Mouse (Mus musculus) CH12.LX (cell line): Measurements from ENCODE around the gene Snx11. TPM values are rescaled to one million over a fixed set of nuclear protein-coding genes. Genes with fewer than 3 reads are reported as not detected.

ENCODE experiments used
- DNase-seq: peaks from one replicate; pipeline ENCODE4 v3.0.0-alpha.2; 2013; ENCODE audit errors: extremely low read depth
- H3K27ac ChIP-seq: 2 replicates; pipeline ENCODE4 v1.5.1; 2012; ENCODE audit warnings: low read depth, mild to moderate bottlenecking, control low read depth, moderate library complexity; ENCODE audit not compliant: insufficient read depth
- H3K27me3 ChIP-seq: replicated peaks from 2 replicates; pipeline ENCODE3; 2012; ENCODE audit warnings: inconsistent platforms
- H3K36me3 ChIP-seq, 2 experiments: replicated peaks in 1 of 2; 2 replicates each; pipeline versions ENCODE3 to v1.6.1; 2012; ENCODE audit warnings: inconsistent platforms in 1 of 2, low read length in 1 of 2, mild to moderate bottlenecking in 1 of 2, mixed read lengths in 1 of 2, moderate library complexity in 1 of 2; ENCODE audit not compliant: control insufficient read depth in 1 of 2, insufficient read depth in 1 of 2
- H3K4me1 ChIP-seq, 2 experiments: 2 replicates each; pipeline ENCODE4 v1.6.1; 2012; ENCODE audit warnings: inconsistent platforms in 1 of 2, moderate library complexity in 1 of 2; ENCODE audit not compliant: insufficient read depth in 2 of 2, control insufficient read depth in 1 of 2
- H3K4me2 ChIP-seq: 2 replicates; pipeline ENCODE4 v1.6.1; 2012; ENCODE audit warnings: low read depth, mild to moderate bottlenecking, control low read depth; ENCODE audit not compliant: poor library complexity, insufficient read depth, severe bottlenecking
- H3K4me3 ChIP-seq, 3 experiments: fragments of 150-350 bp in 1 of 3; sonication (generic) in 1 of 3; replicated peaks in 1 of 3; 2 replicates each; pipeline versions ENCODE3 to v1.5.1; 2011 to 2012; ENCODE audit warnings: low read depth in 2 of 3, low read length in 2 of 3, mild to moderate bottlenecking in 2 of 3, moderate library complexity in 2 of 3, control low read depth in 1 of 3, improper control_type of control experiment in 1 of 3, inconsistent platforms in 1 of 3, mixed read lengths in 1 of 3; ENCODE audit not compliant: poor library complexity in 1 of 3
- H3K79me2 ChIP-seq: replicated peaks from 2 replicates; pipeline ENCODE4 v1.6.1; 2012; ENCODE audit warnings: mild to moderate bottlenecking, moderate library complexity; ENCODE audit not compliant: control insufficient read depth, poor library complexity, insufficient read depth, severe bottlenecking; ENCODE audit errors: extremely low read depth
- H3K9ac ChIP-seq: 2 replicates; pipeline ENCODE4 v1.6.1; 2012; ENCODE audit warnings: low read depth, mild to moderate bottlenecking, control low read depth, moderate library complexity; ENCODE audit not compliant: insufficient read depth
- H3K9me3 ChIP-seq: replicated peaks from 2 replicates; pipeline ENCODE3; 2012; ENCODE audit warnings: low read length, inconsistent platforms, mixed read lengths
- BHLHE40 ChIP-seq: IDR thresholded peaks from 2 replicates; pipeline ENCODE4 v1.6.1; 2011; ENCODE audit warnings: mild to moderate bottlenecking, low read depth, low read length, improper control_type of control experiment
- CHD2 ChIP-seq: IDR thresholded peaks from 2 replicates; pipeline ENCODE4 v1.6.1; 2011; ENCODE audit warnings: low read length, improper control_type of control experiment
- CTCF ChIP-seq, 2 experiments: IDR thresholded peaks in 1 of 2; conservative IDR thresholded peaks in 1 of 2; 2 replicates each; pipeline ENCODE4 v1.5.1; 2011 to 2012; ENCODE audit warnings: low read depth in 2 of 2, low read length in 2 of 2, improper control_type of control experiment in 1 of 2, inconsistent platforms in 1 of 2, mild to moderate bottlenecking in 1 of 2, moderate library complexity in 1 of 2
- E2F4 ChIP-seq: IDR thresholded peaks from 2 replicates; pipeline ENCODE4 v1.6.1; 2011; ENCODE audit warnings: low read depth, low read length, improper control_type of control experiment; ENCODE audit not compliant: insufficient replicate concordance
- ETS1 ChIP-seq: conservative IDR thresholded peaks from 2 replicates; pipeline ENCODE4 v1.6.1; 2012; ENCODE audit warnings: low read depth, mild to moderate bottlenecking, inconsistent platforms, low read length, improper control_type of control experiment, moderate library complexity
- GABPA ChIP-seq: IDR thresholded peaks from 2 replicates; pipeline ENCODE4 v1.6.1; 2012; ENCODE audit warnings: low read depth, low read length, improper control_type of control experiment, inconsistent platforms; ENCODE audit not compliant: insufficient replicate concordance
- HCFC1 ChIP-seq: IDR thresholded peaks from 2 replicates; pipeline ENCODE4 v1.6.1; 2012; ENCODE audit warnings: low read depth, mild to moderate bottlenecking, inconsistent platforms, low read length, improper control_type of control experiment
- IRF4 ChIP-seq: IDR thresholded peaks from 2 replicates; pipeline ENCODE4 v1.6.1; 2014; ENCODE audit warnings: low read depth, mild to moderate bottlenecking, inconsistent platforms, low read length, improper control_type of control experiment
- JUN ChIP-seq: IDR thresholded peaks from 2 replicates; pipeline ENCODE4 v1.6.1; 2011; ENCODE audit warnings: low read depth, mild to moderate bottlenecking, low read length, improper control_type of control experiment, moderate library complexity; ENCODE audit not compliant: insufficient read depth
- JUND ChIP-seq: conservative IDR thresholded peaks from 2 replicates; pipeline ENCODE4 v1.6.1; 2011; ENCODE audit warnings: low read depth, low read length, improper control_type of control experiment
- KAT2A ChIP-seq: IDR thresholded peaks from 2 replicates; pipeline ENCODE4 v1.6.1; 2012; ENCODE audit warnings: low read length, improper control_type of control experiment, inconsistent platforms; ENCODE audit not compliant: insufficient replicate concordance
- MAFK ChIP-seq: IDR thresholded peaks from 2 replicates; pipeline ENCODE4 v1.6.1; 2011; ENCODE audit warnings: low read length, improper control_type of control experiment; ENCODE audit not compliant: insufficient replicate concordance
- MAX ChIP-seq: IDR thresholded peaks from 2 replicates; pipeline ENCODE4 v1.6.1; 2011; ENCODE audit warnings: low read length, improper control_type of control experiment
- MAZ ChIP-seq: IDR thresholded peaks from 2 replicates; pipeline ENCODE4 v1.6.1; 2012; ENCODE audit warnings: low read depth, mild to moderate bottlenecking, inconsistent platforms, low read length, improper control_type of control experiment, moderate library complexity
- MEF2A ChIP-seq: IDR thresholded peaks from 2 replicates; pipeline ENCODE4 v1.6.1; 2014; ENCODE audit warnings: low read depth, mild to moderate bottlenecking, inconsistent platforms, low read length, improper control_type of control experiment, borderline replicate concordance
- MXI1 ChIP-seq: IDR thresholded peaks from 2 replicates; pipeline ENCODE4 v1.6.1; 2011; ENCODE audit warnings: mild to moderate bottlenecking, low read depth, low read length, improper control_type of control experiment
- MYC ChIP-seq: IDR thresholded peaks from 2 replicates; pipeline ENCODE4 v1.6.1; 2011; ENCODE audit warnings: low read depth, mild to moderate bottlenecking, improper control_type of control experiment, low read length
- NELFE ChIP-seq: IDR thresholded peaks from 2 replicates; pipeline ENCODE4 v1.6.1; 2011; ENCODE audit warnings: low read depth, low read length, improper control_type of control experiment
- NRF1 ChIP-seq: IDR thresholded peaks from 2 replicates; pipeline ENCODE4 v1.6.1; 2014; ENCODE audit warnings: low read depth, mild to moderate bottlenecking, inconsistent platforms, low read length, improper control_type of control experiment, moderate library complexity
- PAX5 ChIP-seq: IDR thresholded peaks from 2 replicates; pipeline ENCODE4 v1.6.1; 2012; ENCODE audit warnings: low read length, inconsistent platforms, mixed read lengths
- POLR2A ChIP-seq: IDR thresholded peaks from 2 replicates; pipeline ENCODE4 v1.6.1; 2011; ENCODE audit warnings: low read depth, mild to moderate bottlenecking, improper control_type of control experiment, low read length
- SIN3A ChIP-seq: IDR thresholded peaks from 2 replicates; pipeline ENCODE4 v1.6.1; 2012; ENCODE audit warnings: low read length, improper control_type of control experiment, inconsistent platforms
- SMC3 ChIP-seq: IDR thresholded peaks from 2 replicates; pipeline ENCODE4 v1.6.1; 2011; ENCODE audit warnings: low read depth, low read length, improper control_type of control experiment
- TBP ChIP-seq: conservative IDR thresholded peaks from 2 replicates; pipeline ENCODE4 v1.6.1; 2011; ENCODE audit warnings: low read depth, low read length, improper control_type of control experiment
- TCF12 ChIP-seq: IDR thresholded peaks from 2 replicates; pipeline ENCODE4 v1.6.1; 2014; ENCODE audit warnings: low read depth, mild to moderate bottlenecking, inconsistent platforms, low read length, improper control_type of control experiment
- UBTF ChIP-seq: IDR thresholded peaks from 2 replicates; pipeline ENCODE4 v1.6.1; 2012; ENCODE audit warnings: low read depth, mild to moderate bottlenecking, inconsistent platforms, low read length, improper control_type of control experiment, moderate library complexity
- USF1 ChIP-seq: IDR thresholded peaks from 2 replicates; pipeline ENCODE4 v1.6.1; 2014; ENCODE audit warnings: low read depth, mild to moderate bottlenecking, inconsistent platforms, low read length, improper control_type of control experiment
- USF2 ChIP-seq: conservative IDR thresholded peaks from 2 replicates; pipeline ENCODE4 v1.6.1; 2011; ENCODE audit warnings: low read depth, low read length, improper control_type of control experiment
- ZC3H11A ChIP-seq: IDR thresholded peaks from 2 replicates; pipeline ENCODE4 v1.6.1; 2012; ENCODE audit warnings: low read depth, mild to moderate bottlenecking, inconsistent platforms, low read length, improper control_type of control experiment
- ZKSCAN1 ChIP-seq: IDR thresholded peaks from 2 replicates; pipeline ENCODE4 v1.6.1; 2012; ENCODE audit warnings: low read depth, inconsistent platforms, low read length, improper control_type of control experiment, borderline replicate concordance
- ZMIZ1 ChIP-seq: IDR thresholded peaks from 2 replicates; pipeline ENCODE4 v1.6.1; 2012; ENCODE audit warnings: low read depth, mild to moderate bottlenecking, inconsistent platforms, low read length, improper control_type of control experiment
- ZNF384 ChIP-seq: IDR thresholded peaks from 2 replicates; pipeline ENCODE4 v1.6.1; 2012; ENCODE audit warnings: low read depth, low read length, improper control_type of control experiment, inconsistent platforms
- dilution Hi-C: fragments of 300-500 bp; cut with MboI; formaldehyde crosslinking; loops from 2 replicates; pipeline ENCODE4 v1.14.3; 2020; ENCODE audit warnings: low sequenced_read_pairs; ENCODE audit not compliant: extremely low pct_unique_long_range_greater_than_20kb, extremely low pct_ligation_motif_present
- in situ Hi-C: fragments of 300-500 bp; cut with MboI; formaldehyde crosslinking; loops from 3 replicates; pipeline ENCODE4 v1.14.3; 2019; ENCODE audit warnings: low sequenced_read_pairs, low pct_ligation_motif_present, low pct_unique_long_range_greater_than_20kb, mixed read lengths
- polyA plus RNA-seq: library from polyadenylated mRNA; unstranded; fragments of >175 nt; gene quantifications from 2 replicates; pipeline ENCODE4 v1.2.1, GENCODE M21; 2012; ENCODE audit warnings: low read depth; ENCODE audit not compliant: insufficient read length
- total RNA-seq, 2 experiments: library from RNA; depleted of rRNA; stranded (reverse); fragments of 300-350 nt in 1 of 2; fragments of >200 nt in 1 of 2; gene quantifications; 2 replicates each; pipeline ENCODE4 v1.2.3; 2012 to 2014

Snx11 gene
- total and polyA plus RNA-seq, 3 experiments, result 153 to 244 (median 217) TPM

DNA sequence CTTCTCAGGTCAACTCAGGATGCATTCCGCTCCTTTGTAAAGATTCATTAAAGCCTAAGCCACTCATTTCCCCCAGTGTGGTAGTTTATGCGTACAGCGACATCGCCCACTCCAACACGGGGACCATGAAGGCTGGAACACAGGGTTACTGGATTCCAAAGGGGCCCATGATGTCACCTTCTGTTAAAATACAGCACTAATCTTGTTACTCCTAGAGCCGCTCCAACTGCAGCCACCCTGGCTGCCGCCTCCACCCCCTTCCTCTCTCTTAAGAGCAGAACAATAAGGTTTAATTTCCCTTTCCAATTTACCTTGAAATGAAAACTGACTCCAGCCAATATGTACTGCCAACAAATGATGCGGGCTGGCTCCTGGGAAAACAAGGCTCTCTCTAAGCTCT is 2.3 kb downstream of the Snx11 start:
- Histone ChIP-seq H3K27ac (peak overlapping the region; percentile 83), H3K9ac (peak overlapping the region; percentile 87), H3K9me3 (no peaks in the 10 kb centered on the region), H3K27me3 (no peaks in the 10 kb centered on the region), H3K79me2 (peaks cover 24% of the 10 kb centered on the region), H3K4me3 (peak overlapping the region; percentile 55 to 80 (median 74)), H3K4me1 (peaks cover 30 to 35% of the 10 kb centered on the region in 2 experiments), H3K4me2 (peak overlapping the region; percentile 93), H3K36me3 (peaks cover 34 to 40% of the 10 kb centered on the region in 2 experiments)
- in situ Hi-C loops (loop anchor here (5.0 kb wide), 1 partner anchor 77 kb away; no protein-coding TSS in a partner anchor), dilution Hi-C loops (no loop called here)
- peak; percentile 43 for DNase-seq
- 0 out of 2 replicates have a peak, but pooled peaks have one; percentile 10 for TF ChIP-seq UBTF
- no peak for TF ChIP-seq USF1

DNA sequence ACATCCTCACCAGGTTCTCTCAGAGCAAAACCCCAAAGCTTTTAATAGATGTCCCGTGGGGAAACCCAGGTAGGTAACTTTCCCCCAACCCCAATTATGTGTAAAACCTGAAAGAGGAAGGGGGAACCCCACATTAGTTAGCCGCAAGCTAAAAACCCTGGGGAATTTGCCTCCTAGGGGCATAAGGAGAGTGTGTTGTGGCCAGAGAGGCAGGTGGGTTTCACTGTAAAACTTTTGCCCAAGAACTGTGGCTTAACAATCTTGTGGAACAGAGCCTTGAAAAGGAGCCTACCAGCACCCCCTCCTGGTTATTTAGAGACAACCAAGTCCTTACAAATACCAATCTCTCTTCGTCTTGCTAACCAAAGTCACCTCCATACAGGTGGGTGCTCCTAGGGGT is 2.8 kb downstream of the Snx11 start:
- Histone ChIP-seq H3K36me3 (peaks cover 38 to 45% of the 10 kb centered on the region in 2 experiments), H3K27ac (peak overlapping the region; percentile 83), H3K79me2 (peaks cover 24% of the 10 kb centered on the region), H3K4me1 (peaks cover 30 to 40% of the 10 kb centered on the region in 2 experiments), H3K9me3 (no peaks in the 10 kb centered on the region), H3K4me2 (peak overlapping the region; percentile 93), H3K9ac (peak overlapping the region; percentile 87), H3K27me3 (no peaks in the 10 kb centered on the region), H3K4me3 (peak overlapping the region; percentile 55 to 80 (median 74))
- dilution Hi-C loops (no loop called here), in situ Hi-C loops (no loop called here)
- peak; percentile 100 for DNase-seq
- TF ChIP-seq SMC3 (peak; percentile 90), USF1 (no peak), SIN3A (peak; percentile 96), NELFE (peak; percentile 75), MAFK (peak; percentile 98), MAZ (peak; percentile 92), IRF4 (peak; percentile 97), CTCF (conservative IDR thresholded peaks at IDR 0.05 in 1 of 2, IDR thresholded peaks at IDR 0.05 in 1 of 2; ENCODE audit: low read depth in 2 of 2, low read length in 2 of 2) (peak; percentile 43 to 88), ZC3H11A (peak; percentile 70), TCF12 (peak; percentile 99), POLR2A (peak; percentile 78), KAT2A (peak; percentile 85; the same call in 1 of the 2 replicates), JUND (peak; percentile 76), JUN (peak; percentile 57), E2F4 (no peak), USF2 (no peak), ZKSCAN1 (no peak), BHLHE40 (peak; percentile 94), PAX5 (no peak), GABPA (no peak), NRF1 (no peak), ETS1 (peak; percentile 98), TBP (peak; percentile 59; the same call in 1 of the 2 replicates), CHD2 (peak; percentile 93), HCFC1 (peak; percentile 60), MXI1 (peak; percentile 69), MAX (peak; percentile 68; the same call in 1 of the 2 replicates), MYC (peak; percentile 93), ZNF384 (peak; percentile 73; the same call in 1 of the 2 replicates), ZMIZ1 (peak; percentile 64), MEF2A (peak; percentile 100), UBTF (0 out of 2 replicates have a peak, but pooled peaks have one; percentile 28)
